Mouse (Mus musculus): ENCODE data around the gene Dll4. TPM values are rescaled to one million over a fixed set of nuclear protein-coding genes. Genes with fewer than 3 reads are reported as not detected.

Dll4 gene
- polyA plus RNA-seq, 1 experiment, result not detected

GRCm38 (mm10) chr2:119288270-119288882 lies 37.2 kb upstream of the Dll4 start, which contains the start of gene Vps18:
TSS of gene Vps18 (plus strand) at chr2:119288740.
- Histone ChIP-seq H3ac (ENCODE audit: control insufficient read depth, insufficient read length, low read depth) (peak within 1 kb of the TSS; percentile 83), H3K79me3 (ENCODE audit: low read depth) (peaks cover 11% of the 10 kb centered on the region), H3K36me3 (ENCODE audit: control insufficient read depth, insufficient read depth) (peaks cover 17% of the 10 kb centered on the region), H3K27me3 (ENCODE audit: control insufficient read depth, insufficient read depth, insufficient read length) (no peaks in the 10 kb centered on the region), H3K4me3 (ENCODE audit: insufficient read depth, poor library complexity, severe bottlenecking) (peak within 1 kb of the TSS; percentile 71), H3K79me2 (ENCODE audit: control insufficient read depth, insufficient read depth) (peaks cover 23% of the 10 kb centered on the region)
- TF ChIP-seq FOSL1 (IDR thresholded peaks at IDR 0.05; ENCODE audit: insufficient read depth, low read length, poor library complexity, severe bottlenecking) (no peak), CTCF (IDR thresholded peaks at IDR 0.05; ENCODE audit: control insufficient read depth, insufficient read depth, insufficient read length) (peak; percentile 97), USF1 (IDR thresholded peaks at IDR 0.05; ENCODE audit: low read depth) (peak; percentile 72), MAX (IDR thresholded peaks at IDR 0.05) (peak; percentile 62), MYOD1 (IDR thresholded peaks at IDR 0.05; ENCODE audit: control insufficient read depth, insufficient read length, low read depth) (no peak)

- TF ChIP-seq CTCF (IDR thresholded peaks at IDR 0.05; ENCODE audit: control insufficient read depth, insufficient read depth, insufficient read length) (no peak), MAX (IDR thresholded peaks at IDR 0.05) (no peak), FOSL1 (IDR thresholded peaks at IDR 0.05; ENCODE audit: insufficient read depth, low read length, poor library complexity, severe bottlenecking) (no peak), CEBPB (IDR thresholded peaks at IDR 0.05; ENCODE audit: low read depth) (no peak), USF1 (IDR thresholded peaks at IDR 0.05; ENCODE audit: low read depth) (no peak), MYOG (IDR thresholded peaks at IDR 0.05; ENCODE audit: control insufficient read depth, extremely low read depth, insufficient read length) (no peak), MYOD1 (IDR thresholded peaks at IDR 0.05; ENCODE audit: control insufficient read depth, insufficient read length, low read depth) (no peak)
- H3K79me2 ChIP-seq (ENCODE audit: control insufficient read depth, insufficient read depth), result peaks cover 23% of the 10 kb centered on the region
- peak overlapping the region; percentile 71 for H3K4me3 ChIP-seq (ENCODE audit: insufficient read depth, poor library complexity, severe bottlenecking)
- H3ac ChIP-seq (ENCODE audit: control insufficient read depth, insufficient read length, low read depth), result peak overlapping the region; percentile 83
- no peaks in the 10 kb centered on the region for H3K27me3 ChIP-seq (ENCODE audit: control insufficient read depth, insufficient read depth, insufficient read length)
- H3K36me3 ChIP-seq (ENCODE audit: control insufficient read depth, insufficient read depth), result peaks cover 23% of the 10 kb centered on the region
- peaks cover 11% of the 10 kb centered on the region for H3K79me3 ChIP-seq (ENCODE audit: low read depth)
Measured at GRCm38 (mm10) chr2:119289014-119289416, 36.6 kb upstream of the Dll4 start.

GRCm38 (mm10) chr2:119292281-119292680 lies 33.3 kb upstream of the Dll4 start:
- no peak overlapping the region for H3K4me3 ChIP-seq (ENCODE audit: insufficient read depth, poor library complexity, severe bottlenecking)
- peaks cover 30% of the 10 kb centered on the region for H3K79me2 ChIP-seq (ENCODE audit: control insufficient read depth, insufficient read depth)
- H3K27me3 ChIP-seq (ENCODE audit: control insufficient read depth, insufficient read depth, insufficient read length), result no peaks in the 10 kb centered on the region
- TF ChIP-seq USF1 (IDR thresholded peaks at IDR 0.05; ENCODE audit: low read depth) (no peak), MYOG (IDR thresholded peaks at IDR 0.05; ENCODE audit: control insufficient read depth, extremely low read depth, insufficient read length) (no peak), MYOD1 (IDR thresholded peaks at IDR 0.05; ENCODE audit: control insufficient read depth, insufficient read length, low read depth) (no peak), CTCF (IDR thresholded peaks at IDR 0.05; ENCODE audit: control insufficient read depth, insufficient read depth, insufficient read length) (no peak), MAX (IDR thresholded peaks at IDR 0.05) (no peak), FOSL1 (IDR thresholded peaks at IDR 0.05; ENCODE audit: insufficient read depth, low read length, poor library complexity, severe bottlenecking) (no peak), CEBPB (IDR thresholded peaks at IDR 0.05; ENCODE audit: low read depth) (no peak)
- peaks cover 43% of the 10 kb centered on the region for H3K36me3 ChIP-seq (ENCODE audit: control insufficient read depth, insufficient read depth)
- H3ac ChIP-seq (ENCODE audit: control insufficient read depth, insufficient read length, low read depth), result no peak overlapping the region
- peaks cover 14% of the 10 kb centered on the region for H3K79me3 ChIP-seq (ENCODE audit: low read depth)

- peaks cover 49% of the 10 kb centered on the region for H3K36me3 ChIP-seq (ENCODE audit: control insufficient read depth, insufficient read depth)
- no peaks in the 10 kb centered on the region for H3K27me3 ChIP-seq (ENCODE audit: control insufficient read depth, insufficient read depth, insufficient read length)
- H3K79me3 ChIP-seq (ENCODE audit: low read depth), result peaks cover 14% of the 10 kb centered on the region
- TF ChIP-seq USF1 (IDR thresholded peaks at IDR 0.05; ENCODE audit: low read depth) (no peak), CEBPB (IDR thresholded peaks at IDR 0.05; ENCODE audit: low read depth) (no peak), CTCF (IDR thresholded peaks at IDR 0.05; ENCODE audit: control insufficient read depth, insufficient read depth, insufficient read length) (no peak), MYOD1 (IDR thresholded peaks at IDR 0.05; ENCODE audit: control insufficient read depth, insufficient read length, low read depth) (no peak), MAX (IDR thresholded peaks at IDR 0.05) (no peak), MYOG (IDR thresholded peaks at IDR 0.05; ENCODE audit: control insufficient read depth, extremely low read depth, insufficient read length) (no peak), FOSL1 (IDR thresholded peaks at IDR 0.05; ENCODE audit: insufficient read depth, low read length, poor library complexity, severe bottlenecking) (no peak)
- peaks cover 30% of the 10 kb centered on the region for H3K79me2 ChIP-seq (ENCODE audit: control insufficient read depth, insufficient read depth)
- H3ac ChIP-seq (ENCODE audit: control insufficient read depth, insufficient read length, low read depth), result no peak overlapping the region
- no peak overlapping the region for H3K4me3 ChIP-seq (ENCODE audit: insufficient read depth, poor library complexity, severe bottlenecking)
Measured at GRCm38 (mm10) chr2:119292852-119293251, 32.7 kb upstream of the Dll4 start.

GRCm38 (mm10) chr2:119293311-119293710 lies 32.3 kb upstream of the Dll4 start:
- Histone ChIP-seq H3K27me3 (ENCODE audit: control insufficient read depth, insufficient read depth, insufficient read length) (no peaks in the 10 kb centered on the region), H3K4me3 (ENCODE audit: insufficient read depth, poor library complexity, severe bottlenecking) (no peak overlapping the region), H3K79me3 (ENCODE audit: low read depth) (peaks cover 14% of the 10 kb centered on the region), H3K79me2 (ENCODE audit: control insufficient read depth, insufficient read depth) (peaks cover 30% of the 10 kb centered on the region), H3ac (ENCODE audit: control insufficient read depth, insufficient read length, low read depth) (no peak overlapping the region), H3K36me3 (ENCODE audit: control insufficient read depth, insufficient read depth) (peaks cover 50% of the 10 kb centered on the region)
- TF ChIP-seq CTCF (IDR thresholded peaks at IDR 0.05; ENCODE audit: control insufficient read depth, insufficient read depth, insufficient read length), result no peak
- no peak for TF ChIP-seq MAX (IDR thresholded peaks at IDR 0.05)
- no peak for TF ChIP-seq MYOG (IDR thresholded peaks at IDR 0.05; ENCODE audit: control insufficient read depth, extremely low read depth, insufficient read length)
- no peak for TF ChIP-seq CEBPB (IDR thresholded peaks at IDR 0.05; ENCODE audit: low read depth)
- TF ChIP-seq FOSL1 (IDR thresholded peaks at IDR 0.05; ENCODE audit: insufficient read depth, low read length, poor library complexity, severe bottlenecking), result no peak
- TF ChIP-seq MYOD1 (IDR thresholded peaks at IDR 0.05; ENCODE audit: control insufficient read depth, insufficient read length, low read depth), result no peak
- TF ChIP-seq USF1 (IDR thresholded peaks at IDR 0.05; ENCODE audit: low read depth), result no peak
